Mouse (Mus musculus) thymus, adult 2 months (tissue): Measurements from ENCODE around the gene Pkib.

ENCODE experiments used
- CTCF ChIP-seq: fragments of 200-500 bp; IDR thresholded peaks from 2 replicates; pipeline ENCODE4 v1.5.1; 2012; ENCODE audit warnings: mild to moderate bottlenecking, control low read depth, low read length, moderate library complexity, borderline replicate concordance; ENCODE audit not compliant: control insufficient read depth, poor library complexity, insufficient read depth; ENCODE audit errors: extremely low read depth
- POLR2A ChIP-seq: fragments of 200-500 bp; IDR thresholded peaks from 2 replicates; pipeline ENCODE4 v1.6.1; 2012; ENCODE audit warnings: mild to moderate bottlenecking, low read length, control low read depth, moderate library complexity; ENCODE audit not compliant: control insufficient read depth, poor library complexity, insufficient read depth; ENCODE audit errors: extremely low read depth

GRCm38 (mm10) chr10:57721035-57721434 is 89.3 kb downstream of the Pkib start:
- no peak for TF ChIP-seq CTCF
- no peak for TF ChIP-seq POLR2A
